Mouse (Mus musculus): ENCODE measurements around the gene Tyrobp. TPM values are rescaled to one million over a fixed set of nuclear protein-coding genes. Genes with fewer than 3 reads are reported as not detected.

Gene Tyrobp
- 1,651 to 1,754 TPM (median 1,724 TPM) in 3 replicates for total RNA-seq (2017)

DNA sequence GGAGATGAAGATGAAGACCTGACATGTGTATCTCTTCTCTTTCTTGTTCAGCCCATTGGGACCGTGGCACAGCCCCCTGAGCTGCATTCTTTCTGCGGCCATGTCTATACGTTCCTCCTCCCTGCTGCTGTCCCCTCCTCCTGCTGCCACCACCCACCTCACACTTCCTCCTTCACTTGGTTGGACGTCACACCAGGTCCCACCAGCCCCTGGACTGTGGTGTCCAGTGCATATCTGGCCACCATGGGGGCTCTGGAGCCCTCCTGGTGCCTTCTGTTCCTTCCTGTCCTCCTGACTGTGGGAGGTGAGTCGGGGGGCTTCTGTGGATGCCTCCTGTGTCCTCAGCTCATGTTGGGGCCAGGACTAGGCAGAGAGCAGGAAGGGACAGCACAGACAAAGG lies at the start of gene Tyrobp:
Gene Tyrobp (plus strand): TSS at position 165 of the 400 bp plus-strand sequence.
- ATAC-seq (replicated peaks; ENCODE audit: insufficient number of reproducible peaks, low FRiP score, low TSS enrichment, poor library complexity, severe bottlenecking): peak; percentile 68

DNA sequence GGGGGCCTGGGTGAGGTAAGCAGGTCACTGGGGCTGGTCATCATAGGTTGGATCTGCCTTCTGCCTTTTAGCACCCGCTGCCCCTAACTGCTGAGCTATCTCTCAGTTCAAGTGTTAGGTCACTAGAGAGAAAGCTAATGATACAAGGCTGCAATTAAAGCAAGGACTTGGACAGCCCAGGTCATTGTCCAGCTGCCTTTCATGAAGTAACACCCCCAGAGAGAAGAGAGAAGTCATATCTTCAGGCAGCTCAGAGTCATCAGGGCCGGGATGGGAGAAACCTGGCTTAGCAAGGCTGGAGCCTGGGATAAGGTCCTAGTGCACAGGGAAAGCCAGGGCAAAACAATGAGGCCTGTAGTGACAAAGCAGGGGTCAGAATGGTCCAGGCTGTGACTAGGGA lies 46.1 kb upstream of the Tyrobp start:
- ATAC-seq (replicated peaks; ENCODE audit: insufficient number of reproducible peaks, low FRiP score, low TSS enrichment, poor library complexity, severe bottlenecking): no peak

DNA sequence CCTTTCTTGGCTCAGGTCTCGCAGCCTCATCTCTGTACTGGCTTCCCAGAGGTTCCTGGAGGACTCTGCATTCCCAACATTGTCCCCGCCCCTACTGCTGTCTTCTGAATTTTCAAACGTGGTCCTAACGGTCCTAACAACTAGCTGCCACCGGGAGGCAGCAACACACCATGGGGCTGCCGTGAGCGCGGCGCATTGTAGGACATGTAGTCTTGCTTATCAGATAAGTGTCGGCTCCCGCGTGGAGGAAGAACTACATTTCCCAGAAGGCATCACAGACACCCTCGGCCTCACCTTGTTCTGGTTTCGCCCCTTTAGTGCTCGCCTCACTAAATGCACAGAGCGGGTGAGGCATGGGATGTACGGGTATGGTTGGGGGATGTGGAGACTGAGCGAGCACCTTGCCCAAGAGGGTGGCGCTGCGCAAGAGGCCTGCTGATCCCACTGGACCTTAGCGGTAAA lies 40.0 kb upstream of the Tyrobp start:
- peak; percentile 100 for ATAC-seq (replicated peaks; ENCODE audit: insufficient number of reproducible peaks, low FRiP score, low TSS enrichment, poor library complexity, severe bottlenecking)

DNA sequence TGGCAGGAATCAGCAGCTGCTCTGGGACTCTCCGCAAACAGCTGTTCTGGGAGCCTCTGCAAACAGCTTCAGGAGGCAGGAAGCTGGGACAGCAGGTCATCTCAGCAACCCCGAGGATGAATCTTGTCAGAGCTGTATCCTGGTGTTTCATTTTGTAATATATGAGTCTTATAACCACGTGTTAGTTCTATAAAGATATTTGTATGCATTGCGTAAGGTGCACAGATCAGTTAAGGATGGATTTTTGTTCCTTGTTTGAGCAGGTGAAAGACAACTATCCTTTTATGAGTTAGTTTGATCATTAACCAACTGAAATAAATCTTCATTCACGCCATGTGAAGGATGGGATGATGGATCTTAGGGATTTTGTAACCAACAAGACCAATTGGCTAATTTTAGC lies 33.5 kb upstream of the Tyrobp start:
- no peak for ATAC-seq (replicated peaks; ENCODE audit: insufficient number of reproducible peaks, low FRiP score, low TSS enrichment, poor library complexity, severe bottlenecking)

DNA sequence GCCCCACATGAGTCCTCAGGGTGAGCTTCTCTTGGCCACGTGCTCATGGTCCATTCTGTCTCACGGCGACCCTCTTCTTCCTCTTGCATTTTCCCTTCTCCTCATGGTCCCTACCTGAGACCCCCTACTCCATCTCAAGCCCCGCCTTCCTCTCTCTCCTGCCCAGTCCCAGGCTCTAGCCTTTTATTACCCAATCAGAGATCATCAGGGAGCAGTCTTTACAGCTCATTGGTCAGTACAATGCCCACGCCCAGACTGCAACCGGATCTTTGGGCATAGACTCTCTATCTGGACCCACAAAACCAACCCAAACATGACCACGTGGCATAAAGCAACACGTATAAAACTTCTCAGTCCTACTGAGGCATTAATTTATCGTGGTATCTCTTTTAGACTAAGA lies 29.5 kb upstream of the Tyrobp start:
- ATAC-seq (replicated peaks; ENCODE audit: insufficient number of reproducible peaks, low FRiP score, low TSS enrichment, poor library complexity, severe bottlenecking): no peak

DNA sequence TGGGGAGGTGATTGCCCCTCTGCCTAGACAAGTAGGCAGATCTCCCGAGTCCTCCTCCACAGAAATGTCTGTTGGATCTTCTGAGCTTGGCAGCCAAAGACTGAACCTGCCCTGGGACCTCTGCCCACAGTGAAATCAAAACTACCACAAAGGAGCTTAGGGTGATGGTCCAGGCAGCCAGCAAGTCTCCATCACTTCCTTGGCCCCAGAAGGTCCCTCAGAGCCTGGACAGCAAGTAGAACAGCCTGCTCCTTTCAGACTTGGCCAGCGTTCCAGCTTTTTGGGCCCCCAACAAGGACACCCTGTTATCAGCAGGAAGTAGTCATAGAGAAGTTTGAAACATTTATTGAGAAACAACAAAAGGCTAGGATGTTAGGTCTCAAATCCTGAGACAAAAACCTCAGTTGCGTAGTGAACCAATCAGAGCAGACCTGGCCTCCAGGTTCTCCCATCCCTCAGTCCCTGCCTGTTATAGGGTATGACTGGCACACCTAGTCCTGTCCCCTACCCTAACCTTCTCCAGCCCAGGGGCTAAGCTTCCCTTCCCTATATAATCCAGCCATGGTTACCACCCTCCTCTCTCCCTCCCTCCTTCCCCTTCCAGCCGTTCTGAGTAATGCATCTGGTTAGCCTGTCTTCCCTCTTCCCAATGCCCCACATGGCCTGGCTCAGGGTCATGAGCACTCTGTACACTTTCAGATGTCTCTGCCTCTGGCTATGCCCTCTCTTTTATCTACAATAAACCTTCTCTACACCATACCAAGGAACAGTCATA lies 20.6 kb upstream of the Tyrobp start:
- peak; percentile 52 for ATAC-seq (replicated peaks; ENCODE audit: insufficient number of reproducible peaks, low FRiP score, low TSS enrichment, poor library complexity, severe bottlenecking)

DNA sequence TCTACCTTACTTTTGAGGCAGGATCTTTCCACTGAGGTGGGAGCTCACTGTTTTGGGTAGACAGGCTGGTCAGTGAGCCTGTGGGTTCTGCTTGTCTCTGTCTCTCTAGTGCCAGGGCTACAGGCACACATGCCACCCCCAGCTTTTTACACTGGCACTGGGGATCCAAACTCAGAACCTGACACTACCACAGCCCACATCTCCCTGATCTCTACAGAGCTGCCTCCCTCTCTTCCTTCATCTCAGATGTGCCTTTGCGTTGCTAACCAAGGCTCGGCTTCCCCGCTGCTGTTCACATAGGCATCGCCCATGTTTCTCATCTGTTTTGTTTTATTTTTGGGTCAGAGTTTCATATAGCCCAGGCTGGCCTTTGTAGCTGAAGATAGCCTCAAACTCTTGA lies 19.9 kb upstream of the Tyrobp start:
- 0 out of 2 replicates have a peak, but pooled peaks have one; percentile 4 for ATAC-seq (replicated peaks; ENCODE audit: insufficient number of reproducible peaks, low FRiP score, low TSS enrichment, poor library complexity, severe bottlenecking)

DNA sequence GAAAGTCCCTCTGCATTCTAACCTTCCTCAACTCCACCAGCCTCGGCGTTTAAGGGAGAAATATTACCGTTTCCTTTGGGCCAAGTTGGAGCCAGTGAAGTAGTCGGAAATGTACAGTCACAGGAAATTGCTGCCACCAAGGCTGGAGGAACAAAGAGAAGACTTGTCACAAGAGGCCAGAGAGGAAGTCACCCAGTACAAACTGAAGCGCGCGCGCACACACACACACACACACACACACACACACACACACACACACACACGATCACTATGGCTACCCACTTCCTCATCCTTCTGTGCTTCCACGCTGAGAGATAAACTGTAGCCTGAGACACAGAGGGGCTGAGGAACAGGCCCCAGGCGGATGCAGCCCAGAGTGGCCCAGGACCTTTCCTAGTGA lies 19.2 kb upstream of the Tyrobp start:
- ATAC-seq (replicated peaks; ENCODE audit: insufficient number of reproducible peaks, low FRiP score, low TSS enrichment, poor library complexity, severe bottlenecking): peak; percentile 91

DNA sequence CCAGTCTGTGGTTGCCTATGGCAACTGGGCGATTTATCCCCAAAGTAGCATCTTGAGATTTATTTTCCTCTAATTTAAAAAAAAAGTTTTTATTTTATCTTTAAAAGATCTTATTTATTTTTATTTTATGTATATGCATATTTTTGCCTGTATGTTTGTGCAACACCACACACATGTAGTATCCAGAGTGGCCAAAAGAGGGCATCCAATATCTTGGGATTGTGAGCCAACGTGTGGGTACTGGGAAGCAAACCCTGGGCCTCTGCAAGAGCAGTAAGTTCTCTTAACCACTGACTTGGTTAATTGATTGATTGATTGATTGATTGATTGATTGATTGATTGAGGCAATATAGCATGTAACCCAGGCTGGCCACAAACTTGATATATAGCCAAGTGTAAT lies 18.7 kb upstream of the Tyrobp start:
- peak; percentile 57; the same call in 1 of the 2 replicates for ATAC-seq (replicated peaks; ENCODE audit: insufficient number of reproducible peaks, low FRiP score, low TSS enrichment, poor library complexity, severe bottlenecking)

DNA sequence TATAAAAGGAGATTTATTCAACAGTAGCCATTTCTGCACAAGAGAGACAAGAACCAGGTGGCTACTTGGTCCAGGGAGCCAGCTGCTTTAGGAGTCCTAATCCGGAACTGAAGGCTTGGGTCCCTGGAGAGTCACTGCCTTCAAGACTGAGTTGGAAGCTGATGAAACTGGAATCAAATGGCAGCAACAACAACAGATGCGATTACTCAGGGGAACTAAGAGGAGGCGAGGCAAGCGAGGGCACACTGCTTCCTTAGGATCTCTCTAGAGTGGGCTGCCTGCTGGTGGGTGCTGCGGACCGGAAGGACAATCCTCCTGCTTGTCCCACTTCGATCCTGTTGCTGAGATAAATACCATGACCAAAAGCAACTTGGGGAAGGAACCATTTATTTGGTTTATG lies 13.9 kb upstream of the Tyrobp start:
- ATAC-seq (replicated peaks; ENCODE audit: insufficient number of reproducible peaks, low FRiP score, low TSS enrichment, poor library complexity, severe bottlenecking): no peak

DNA sequence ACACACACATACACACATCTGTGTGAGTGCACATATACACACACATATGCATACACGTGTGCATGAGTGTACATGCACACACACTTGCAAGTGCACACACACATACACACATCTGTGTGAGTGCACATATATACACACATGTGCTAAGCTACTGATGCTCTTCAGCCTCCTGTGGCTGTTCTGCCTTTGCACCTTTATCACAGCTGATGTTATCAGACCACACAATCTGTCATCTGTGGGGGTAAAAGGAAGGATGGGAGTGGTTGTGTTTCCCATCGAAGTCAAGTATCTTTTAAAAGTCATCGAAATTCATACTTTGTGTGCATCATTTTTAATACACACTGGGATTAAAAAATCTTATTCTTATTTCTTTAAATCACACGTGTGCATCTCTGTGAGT lies 11.2 kb upstream of the Tyrobp start:
- no peak for ATAC-seq (replicated peaks; ENCODE audit: insufficient number of reproducible peaks, low FRiP score, low TSS enrichment, poor library complexity, severe bottlenecking)

DNA sequence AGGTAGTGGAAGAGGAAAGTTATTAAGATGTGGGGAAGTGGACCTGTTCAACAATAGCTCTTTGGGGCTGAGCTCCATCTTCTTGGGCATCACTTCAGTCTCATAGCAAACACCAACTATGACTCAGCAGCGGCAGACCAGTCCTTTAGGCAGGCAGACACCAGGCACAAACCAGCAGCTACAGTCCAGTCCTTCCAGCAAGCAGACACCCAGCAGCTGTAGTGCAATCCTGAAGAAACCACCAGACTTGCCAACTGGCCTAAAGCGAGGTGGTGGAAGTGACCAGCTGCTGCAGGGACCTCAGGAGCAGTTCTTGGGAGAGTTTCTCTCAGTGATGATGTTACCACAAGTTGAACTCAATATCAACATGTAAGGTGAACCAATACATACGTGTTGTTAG lies 4.9 kb upstream of the Tyrobp start:
- no peak for ATAC-seq (replicated peaks; ENCODE audit: insufficient number of reproducible peaks, low FRiP score, low TSS enrichment, poor library complexity, severe bottlenecking)

DNA sequence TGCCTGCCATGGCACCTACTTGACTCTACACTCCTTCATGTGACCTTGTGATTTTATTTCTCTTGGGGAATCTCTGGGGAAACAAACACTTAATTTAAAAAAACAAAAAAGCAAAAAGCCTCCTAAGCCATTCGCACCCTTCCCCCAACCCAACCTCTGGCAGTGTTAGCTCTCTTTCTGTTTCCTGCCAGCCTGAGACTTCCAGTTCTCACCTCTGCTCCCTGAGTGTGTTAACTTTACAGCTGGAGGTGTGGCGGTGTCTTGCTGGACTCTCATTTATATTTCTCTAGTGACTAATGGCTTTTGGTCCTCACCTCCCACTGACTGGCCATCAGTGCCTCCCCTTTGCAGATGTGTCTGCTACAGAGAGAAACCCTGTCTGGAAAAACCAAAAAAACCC lies 3.8 kb upstream of the Tyrobp start:
- ATAC-seq (replicated peaks; ENCODE audit: insufficient number of reproducible peaks, low FRiP score, low TSS enrichment, poor library complexity, severe bottlenecking): no peak

DNA sequence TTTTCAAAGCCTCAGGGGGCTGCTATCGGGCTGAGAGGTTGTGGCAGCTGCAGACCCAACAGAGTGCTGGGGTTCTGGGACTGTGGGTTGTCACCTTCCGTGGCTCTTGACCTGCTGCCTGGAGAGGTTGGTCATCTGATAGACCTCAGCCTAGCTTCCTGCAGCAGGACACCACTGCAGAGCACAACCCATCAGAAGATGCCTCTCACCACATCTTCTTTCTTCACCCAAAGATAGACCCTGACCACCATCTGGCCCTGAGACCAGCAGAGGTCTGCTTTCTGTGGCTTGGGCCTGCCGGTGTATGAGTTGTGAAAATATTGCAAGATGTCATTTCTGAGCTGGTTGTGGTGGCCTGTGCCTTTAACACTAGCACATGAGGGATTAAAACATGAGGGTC lies 2.5 kb upstream of the Tyrobp start:
- ATAC-seq (replicated peaks; ENCODE audit: insufficient number of reproducible peaks, low FRiP score, low TSS enrichment, poor library complexity, severe bottlenecking): 0 out of 2 replicates have a peak, but pooled peaks have one; percentile 6

DNA sequence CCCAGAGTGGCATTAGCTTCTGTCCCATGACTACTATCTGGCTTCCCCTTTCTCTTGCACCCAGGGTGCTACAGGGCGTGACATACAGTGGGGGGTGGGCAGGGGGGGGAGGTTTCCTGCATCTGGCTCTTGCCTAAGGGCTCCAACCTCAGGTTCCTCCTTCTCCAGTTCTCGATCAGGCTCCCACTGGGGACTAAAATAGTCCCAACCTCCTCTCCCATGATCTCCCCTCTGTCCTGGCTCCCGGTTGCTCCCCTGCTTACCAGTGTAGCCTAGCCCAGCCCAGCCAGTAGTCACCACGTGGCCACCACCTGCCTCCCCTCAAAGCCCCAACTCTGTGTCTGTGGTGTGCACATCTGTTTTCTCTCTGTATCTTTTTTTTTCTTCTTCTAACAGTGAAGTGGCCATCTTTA lies 819 bp upstream of the Tyrobp start:
- peak; percentile 54 for ATAC-seq (replicated peaks; ENCODE audit: insufficient number of reproducible peaks, low FRiP score, low TSS enrichment, poor library complexity, severe bottlenecking)

DNA sequence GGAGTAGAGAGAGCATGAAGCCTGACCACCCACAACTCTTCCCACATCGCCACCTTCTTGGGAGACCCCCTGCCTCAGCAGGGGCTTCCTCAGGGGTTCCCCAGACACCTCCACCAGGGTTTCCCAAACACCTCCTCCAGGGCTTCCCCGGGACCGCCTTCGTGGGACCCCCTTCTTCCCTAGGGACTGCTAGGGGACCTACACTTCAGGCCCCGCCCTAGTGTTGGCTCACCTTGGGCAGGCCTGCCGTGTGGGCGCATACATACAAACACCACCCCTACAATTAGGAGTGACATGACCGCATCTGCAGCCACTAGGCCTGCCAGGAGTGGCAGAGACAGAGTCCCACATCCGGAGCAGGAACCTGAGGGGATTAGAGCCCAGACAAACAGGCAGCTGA lies 4.3 kb downstream of the Tyrobp start:
- 0 out of 2 replicates have a peak, but pooled peaks have one; percentile 6 for ATAC-seq (replicated peaks; ENCODE audit: insufficient number of reproducible peaks, low FRiP score, low TSS enrichment, poor library complexity, severe bottlenecking)

DNA sequence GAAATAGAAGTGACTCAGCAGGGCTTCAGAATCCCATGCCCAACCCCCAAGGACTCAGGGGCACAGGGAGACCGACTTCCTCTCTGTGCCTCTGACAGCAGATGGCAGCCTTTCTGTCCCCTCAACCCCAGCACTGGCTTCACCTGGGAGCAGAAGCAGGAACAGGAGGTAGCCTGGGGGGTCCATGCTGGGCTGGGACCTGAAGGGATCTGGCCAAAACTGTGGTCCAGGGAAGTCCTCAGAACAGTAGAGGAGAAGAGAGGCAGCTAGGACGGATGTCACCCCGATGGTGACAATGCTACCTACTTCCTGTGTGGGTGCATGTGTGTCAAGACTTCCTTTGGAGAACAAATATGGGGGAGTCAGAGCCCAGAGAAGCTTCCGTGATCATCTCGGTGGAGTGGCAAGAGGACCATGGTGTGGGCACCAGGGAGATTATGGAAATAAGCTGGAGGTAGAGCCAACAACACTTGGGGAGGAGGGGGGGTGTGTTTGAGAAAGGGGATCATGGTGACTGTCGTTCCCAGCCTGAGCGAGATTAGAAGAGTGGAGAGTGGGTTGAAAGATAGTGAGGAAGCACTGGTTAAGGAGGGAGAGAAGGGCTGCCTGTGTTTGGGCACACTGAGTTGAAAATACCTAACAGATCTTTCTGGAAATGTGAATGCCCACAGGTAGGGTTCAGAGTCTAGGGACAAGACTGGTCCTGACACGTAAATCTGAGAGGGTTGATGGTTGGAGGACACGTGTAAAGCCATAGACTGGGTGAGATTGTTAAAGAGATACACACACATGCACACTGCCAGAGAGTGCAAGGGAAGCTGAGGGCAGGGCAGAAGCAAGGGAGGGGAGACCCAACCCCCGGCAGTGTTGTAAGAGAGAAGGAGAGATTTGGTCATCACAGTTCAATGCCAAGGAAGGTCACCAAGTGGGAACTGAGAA lies 6.3 kb downstream of the Tyrobp start, which contains the start of gene Hcst:
Gene Hcst (minus strand): TSS at position 294 of the 939 bp plus-strand sequence.
- peak; percentile 53 for ATAC-seq (replicated peaks; ENCODE audit: insufficient number of reproducible peaks, low FRiP score, low TSS enrichment, poor library complexity, severe bottlenecking)

DNA sequence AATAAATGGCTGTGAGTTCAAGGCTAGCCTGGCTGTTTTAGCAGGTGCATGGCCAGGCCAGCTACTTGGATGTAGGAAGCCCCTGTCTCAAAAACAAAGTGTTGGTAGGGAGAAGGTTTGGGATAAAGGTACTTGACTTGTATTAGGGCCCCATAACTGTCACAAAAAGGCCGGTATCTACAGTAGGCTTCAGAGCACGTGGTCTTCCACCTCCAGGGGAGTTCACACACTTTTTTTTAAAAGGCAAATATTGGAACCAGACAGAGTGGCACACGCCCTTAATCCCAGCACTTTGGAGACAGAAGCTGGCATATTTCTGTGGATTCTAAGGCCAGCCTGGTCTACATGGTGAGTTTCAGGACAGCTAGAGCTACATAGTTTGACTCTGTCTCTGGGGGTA lies 7.1 kb downstream of the Tyrobp start:
- ATAC-seq (replicated peaks; ENCODE audit: insufficient number of reproducible peaks, low FRiP score, low TSS enrichment, poor library complexity, severe bottlenecking): no peak

DNA sequence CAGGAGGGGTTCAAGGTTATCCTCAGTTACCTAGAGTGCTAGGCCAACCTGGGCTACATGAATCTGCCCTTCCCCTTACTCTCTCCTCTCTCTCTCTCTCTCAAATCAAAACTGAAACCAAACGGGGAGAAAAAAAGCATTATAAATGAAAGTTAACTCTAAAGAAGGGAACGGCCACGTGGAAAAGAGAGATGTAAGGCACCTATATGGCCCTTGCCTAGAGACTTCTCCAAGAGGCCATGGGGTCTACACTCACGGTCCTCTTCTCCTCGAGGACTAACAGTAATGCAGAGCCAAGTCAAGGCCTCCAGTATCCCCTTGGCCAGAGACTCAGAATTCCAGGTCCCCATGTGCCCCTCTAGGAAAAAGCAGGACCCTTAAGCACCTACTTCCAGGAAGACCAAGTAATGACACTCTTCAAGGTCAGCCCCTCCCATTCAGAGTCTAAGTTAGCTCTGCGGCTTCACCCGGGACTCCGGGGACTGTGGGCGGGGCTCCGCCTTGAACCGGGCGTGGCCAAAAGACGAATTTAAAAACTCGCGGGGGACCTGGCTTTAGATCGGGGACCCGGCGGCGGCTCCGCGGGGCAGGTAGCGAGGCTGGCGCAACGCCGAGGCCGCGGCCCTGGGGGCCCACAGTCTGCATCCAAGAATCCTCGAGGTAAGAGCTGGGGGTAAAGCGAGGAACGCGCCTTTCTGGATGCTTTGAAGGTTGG lies 7.8 kb downstream of the Tyrobp start, which contains the start of gene Nfkbid:
Gene Nfkbid (plus strand): TSS at position 558 of the 715 bp plus-strand sequence.
- ATAC-seq (replicated peaks; ENCODE audit: insufficient number of reproducible peaks, low FRiP score, low TSS enrichment, poor library complexity, severe bottlenecking): peak; percentile 16; the same call in 1 of the 2 replicates
